Mouse (Mus musculus): Measurements from ENCODE around the gene Dhrs7b. TPM values are rescaled to one million over a fixed set of nuclear protein-coding genes. Genes with fewer than 3 reads are reported as not detected.

Gene Dhrs7b
- 23.8 TPM for polyA plus RNA-seq (2014; fragmentation: Illumina TruSeq; extraction: RNeasy Lipid Tissue Mini Kit (QIAGEN cat#74804); ENCODE audit: insufficient read depth, low read depth, low replicate concordance)

GRCm38 (mm10) chr11:60830433-60831052, at the start of gene Dhrs7b:
Gene Dhrs7b, plus strand, starts transcription at chr11:60830631.

GRCm38 (mm10) chr11:60811618-60812017, 18.8 kb upstream of the Dhrs7b start, which contains the start of gene Shmt1:
Gene Shmt1, minus strand, starts transcription at chr11:60811718.

GRCm38 (mm10) chr11:60878675-60879294, 48.4 kb downstream of the Dhrs7b start, which contains the start of gene Tmem11:
Gene Tmem11, minus strand, starts transcription at chr11:60879272.

Other genes starting within 250 kb of the Dhrs7b start
- gene Llgl1, start 130.9 kb upstream of the Dhrs7b start, polyA plus RNA-seq (2014; fragmentation: Illumina TruSeq; extraction: RNeasy Lipid Tissue Mini Kit (QIAGEN cat#74804); ENCODE audit: insufficient read depth, low read depth, low replicate concordance): 11.3 TPM
- 80.3 TPM for gene Flii, start 103.4 kb upstream of the Dhrs7b start, polyA plus RNA-seq (2014; fragmentation: Illumina TruSeq; extraction: RNeasy Lipid Tissue Mini Kit (QIAGEN cat#74804); ENCODE audit: insufficient read depth, low read depth, low replicate concordance)
- 10.3 TPM for gene Mief2, start 102.2 kb upstream of the Dhrs7b start, polyA plus RNA-seq (2014; fragmentation: Illumina TruSeq; extraction: RNeasy Lipid Tissue Mini Kit (QIAGEN cat#74804); ENCODE audit: insufficient read depth, low read depth, low replicate concordance)
- 3.6 TPM for gene Top3a, start 53.3 kb upstream of the Dhrs7b start, polyA plus RNA-seq (2014; fragmentation: Illumina TruSeq; extraction: RNeasy Lipid Tissue Mini Kit (QIAGEN cat#74804); ENCODE audit: insufficient read depth, low read depth, low replicate concordance)
- gene Smcr8, start 53.1 kb upstream of the Dhrs7b start, polyA plus RNA-seq (2014; fragmentation: Illumina TruSeq; extraction: RNeasy Lipid Tissue Mini Kit (QIAGEN cat#74804); ENCODE audit: insufficient read depth, low read depth, low replicate concordance): 5.0 TPM
- 5.8 TPM for gene Shmt1, start 18.9 kb upstream of the Dhrs7b start, polyA plus RNA-seq (2014; fragmentation: Illumina TruSeq; extraction: RNeasy Lipid Tissue Mini Kit (QIAGEN cat#74804); ENCODE audit: insufficient read depth, low read depth, low replicate concordance)
- 30.1 TPM for gene Tmem11, start 48.6 kb downstream of the Dhrs7b start, polyA plus RNA-seq (2014; fragmentation: Illumina TruSeq; extraction: RNeasy Lipid Tissue Mini Kit (QIAGEN cat#74804); ENCODE audit: insufficient read depth, low read depth, low replicate concordance)
- gene Natd1, start 84.1 kb downstream of the Dhrs7b start, polyA plus RNA-seq (2014; fragmentation: Illumina TruSeq; extraction: RNeasy Lipid Tissue Mini Kit (QIAGEN cat#74804); ENCODE audit: insufficient read depth, low read depth, low replicate concordance): 7.1 TPM
- gene Map2k3, start 101.4 kb downstream of the Dhrs7b start, polyA plus RNA-seq (2014; fragmentation: Illumina TruSeq; extraction: RNeasy Lipid Tissue Mini Kit (QIAGEN cat#74804); ENCODE audit: insufficient read depth, low read depth, low replicate concordance): 50.3 TPM
- 1.0 TPM for gene Kcnj12, start 191.9 kb downstream of the Dhrs7b start, polyA plus RNA-seq (2014; fragmentation: Illumina TruSeq; extraction: RNeasy Lipid Tissue Mini Kit (QIAGEN cat#74804); ENCODE audit: insufficient read depth, low read depth, low replicate concordance)

Measured in lung, adult 10 weeks (tissue).